ENCODE assay signal across 8 mouse cellular contexts in the genomic region with DNA sequence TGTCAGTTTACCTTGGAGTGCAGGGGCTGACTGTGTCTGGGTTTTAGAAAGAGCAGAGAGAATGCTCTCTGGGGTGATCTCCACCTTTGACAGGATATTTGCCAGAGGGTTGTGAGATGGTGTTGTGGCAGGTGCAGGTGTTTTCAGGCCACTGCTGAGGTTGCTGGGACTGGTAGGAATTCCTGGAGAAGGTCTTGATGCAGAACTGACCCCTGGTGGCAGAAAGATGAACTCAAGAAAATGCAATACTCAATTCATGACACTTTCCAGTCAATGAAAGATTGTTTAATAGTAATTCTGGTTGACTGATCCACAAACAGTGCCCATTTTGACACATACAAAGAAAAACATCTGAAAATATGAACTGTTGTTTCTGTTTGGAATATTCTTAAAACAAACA. TPM values are rescaled to one million over a fixed set of nuclear protein-coding genes. Genes with fewer than 3 reads are reported as not detected.
DNase-seq lines count a peak whose midpoint lies in the region; ATAC-seq lines count a peak whose summit lies in the region.

No protein-coding gene starts in this region.

- no peak overlapping the region for H3K27ac ChIP-seq in forebrain, embryonic 12.5 days

- no peaks in the 10 kb centered on the region for H3K27me3 ChIP-seq in forebrain, embryonic 12.5 days

- H3K9me3 ChIP-seq in forebrain, embryonic 12.5 days: no peaks in the 10 kb centered on the region

- H3K4me2 ChIP-seq in forebrain, embryonic 12.5 days: no peak overlapping the region

- peak; percentile 43 for DNase-seq in adrenal gland, postnatal 10 days
- DNase-seq in adrenal gland, adult 2 months: no peak
- DNase-seq in kidney, postnatal 14 days: peak; percentile 37
- DNase-seq in kidney, adult 18-20 months: no peak
- peak; percentile 22 for DNase-seq in c-Kit-positive CD71-positive TER-119-positive erythroid progenitor cells, embryonic 14.5 days (ENCODE audit: low spot score)
- peak; percentile 20 for DNase-seq in retina, postnatal 7 days (ENCODE audit: low read depth, low spot score)
- DNase-seq in right cerebral cortex, adult 2 months (ENCODE audit: low spot score in 2 of 2): no peak

- ATAC-seq in forebrain, embryonic 12.5 days (ENCODE audit: low FRiP score): no peak

- H3K36me3 ChIP-seq in forebrain, embryonic 12.5 days (replicated peaks): peaks cover 70% of the 10 kb centered on the region

- H3K4me3 ChIP-seq in forebrain, embryonic 12.5 days (replicated peaks): no peak overlapping the region

- no peak overlapping the region for H3K9ac ChIP-seq in forebrain, embryonic 12.5 days

- no peaks in the 10 kb centered on the region for H3K4me1 ChIP-seq in forebrain, embryonic 12.5 days

RNA-seq across cellular contexts. Expression of gene Tars2, which starts 12.0 kb away (rescaled TPM):
- total RNA-seq in adrenal gland, postnatal 10 days (2021): 10 to 100 TPM; 40.8 to 51.6 TPM
- 10 to 100 TPM; 49.6 to 50.3 TPM for total RNA-seq in adrenal gland, adult 2 months (2021)
- 39.6 and 50.2 TPM in 2 replicates for polyA plus RNA-seq in adrenal gland, adult 2 months (2012; rRNA removed)
- 50.1 and 53.3 TPM in 2 replicates for polyA plus RNA-seq in forebrain, embryonic 12.5 days (2016; fragmentation: Nextera tagmentation; extraction: Ambion mirVana)

RNA-seq across cellular contexts. Expression of gene Ecm1, which starts 32.6 kb away (rescaled TPM):
- 100 to 1,000 TPM; 139 to 162 TPM for total RNA-seq in adrenal gland, postnatal 10 days (2021)
- 100 to 1,000 TPM; 716 to 736 TPM for total RNA-seq in adrenal gland, adult 2 months (2021)
- 917 and 1,104 TPM in 2 replicates for polyA plus RNA-seq in adrenal gland, adult 2 months (2012; rRNA removed)
- polyA plus RNA-seq in forebrain, embryonic 12.5 days (2016; fragmentation: Nextera tagmentation; extraction: Ambion mirVana): 13.2 and 14.5 TPM in 2 replicates

RNA-seq across cellular contexts. Expression of gene Rprd2, which starts 46.7 kb away (rescaled TPM):
- total RNA-seq in adrenal gland, postnatal 10 days (2021): 10 to 100 TPM; 43.9 to 50.6 TPM
- total RNA-seq in adrenal gland, adult 2 months (2021): 10 to 100 TPM; 46.4 to 59.6 TPM
- 6.3 and 8.1 TPM in 2 replicates for polyA plus RNA-seq in adrenal gland, adult 2 months (2012; rRNA removed)
- polyA plus RNA-seq in forebrain, embryonic 12.5 days (2016; fragmentation: Nextera tagmentation; extraction: Ambion mirVana): 29.1 and 31.0 TPM in 2 replicates

Comparison
In these comparisons a context has a peak if more than half of its experiments do, and no peak if none do; other contexts are left out.
1. DNase-seq: peak in adrenal gland, postnatal 10 days (single experiment), kidney, postnatal 14 days (single experiment), c-Kit-positive CD71-positive TER-119-positive erythroid progenitor cells, embryonic 14.5 days (single experiment) and retina, postnatal 7 days (single experiment); none in adrenal gland, adult 2 months (single experiment), kidney, adult 18-20 months (single experiment) and right cerebral cortex, adult 2 months (0 of 2).
2. RNA of gene Ecm1, which starts 32.6 kb away (total RNA-seq): 716 to 736 TPM in adrenal gland, adult 2 months; 139 to 162 TPM in adrenal gland, postnatal 10 days; every median in the first group is over 4 times any median in the second.